Comparison of ENCODE assay signal across 17 mouse cellular contexts in genomic region chr4:134447966-134448365, GRCm38 (mm10). TPM values are rescaled to one million over a fixed set of nuclear protein-coding genes. Genes with fewer than 3 reads are reported as not detected.
DNase-seq lines count a peak whose midpoint lies in the region; ATAC-seq lines count a peak whose summit lies in the region.
"Had no signal": no experiment of that assay in that cellular context is flagged by ENCODE, and none has a peak within 500 bp of the region (broad histone marks: within the 10 kb centered on the region; RNA-seq: fewer than 3 reads in every experiment).

No protein-coding gene starts in this region.

- no peaks in the 10 kb centered on the region for H3K27me3 ChIP-seq in neural tube, embryonic 15.5 days (replicated peaks)

- no peaks in the 10 kb centered on the region for H3K9me3 ChIP-seq in neural tube, embryonic 15.5 days (replicated peaks)
- H3K9me3 ChIP-seq: embryonic facial prominence, embryonic 13.5 days had no signal

- no peak overlapping the region; the same call in 1 of the 2 replicates for H3K4me2 ChIP-seq in neural tube, embryonic 15.5 days
- H3K4me2 ChIP-seq: embryonic facial prominence, embryonic 13.5 days; liver, embryonic 11.5 days; lung, embryonic 14.5 days had no signal

- H3K4me1 ChIP-seq in neural tube, embryonic 15.5 days: peaks cover 46% of the 10 kb centered on the region

- no peaks in the 10 kb centered on the region for H3K36me3 ChIP-seq in neural tube, embryonic 15.5 days
- H3K36me3 ChIP-seq: embryonic facial prominence, embryonic 13.5 days had no signal

- no peak overlapping the region for H3K9ac ChIP-seq in neural tube, embryonic 15.5 days (replicated peaks)
- H3K9ac ChIP-seq: embryonic facial prominence, embryonic 13.5 days; lung, embryonic 14.5 days had no signal

- no peak overlapping the region for H3K4me3 ChIP-seq in neural tube, embryonic 15.5 days (replicated peaks)
- H3K4me3 ChIP-seq: embryonic facial prominence, embryonic 13.5 days; myocyte had no signal

- no peak overlapping the region for H3K27ac ChIP-seq in neural tube, embryonic 15.5 days (replicated peaks)
- H3K27ac ChIP-seq: embryonic facial prominence, embryonic 13.5 days had no signal

- peak; percentile 7 for DNase-seq in CD4-positive, CD25-positive, alpha-beta regulatory T cell, adult 2 months (ENCODE audit: low read depth, low spot score)
- peak; percentile 36 for DNase-seq in lung, postnatal 10 days
- no peak for DNase-seq in lung, postnatal 14 days
- peak; percentile 30 for DNase-seq in A20 (ENCODE audit: low read depth, low spot score)
- DNase-seq in spleen, postnatal 14 days (ENCODE audit: low spot score in 2 of 2): no peak
- no peak for DNase-seq in adrenal gland, postnatal 14 days
- DNase-seq: adrenal gland, adult 2 months; cerebellum, adult 9-11 months; kidney, adult 11 months; lung, embryonic 14.5 days; midbrain, embryonic 14.5 days; retina, postnatal 1 day had no signal

- WGBS in neural tube, embryonic 15.5 days: 44% methylated on average over 23 of the region's 23 CpGs

- ATAC-seq in CD4-positive, CD25-positive, alpha-beta regulatory T cell, adult 4 months: no peak
- peak; percentile 23; the same call in 1 of the 2 replicates for ATAC-seq in neural tube, embryonic 15.5 days (ENCODE audit: low FRiP score)

RNA-seq across cellular contexts. Expression of gene Stmn1, which starts 20.2 kb away (rescaled TPM):
- polyA plus RNA-seq in CD4-positive, CD25-positive, alpha-beta regulatory T cell, adult 4 months (2017; shearing (Covaris generic)): 100 to 1,000 TPM in 1 of 2 experiments, 10 to 100 TPM in 1; 80.7 to 125 TPM
- 4,048 and 4,915 TPM in 2 replicates for polyA plus RNA-seq in neural tube, embryonic 15.5 days (2015; fragmentation: Nextera tagmentation; extraction: Ambion mirVana)
- total RNA-seq in adrenal gland, postnatal 14 days (2021): 118 and 119 TPM in 2 replicates

RNA-seq across cellular contexts. Expression of gene Paqr7, which starts 48.5 kb away (rescaled TPM):
- polyA plus RNA-seq in CD4-positive, CD25-positive, alpha-beta regulatory T cell, adult 4 months (2017; shearing (Covaris generic)): 10 to 100 TPM; 21.3 to 56.0 TPM
- polyA plus RNA-seq in neural tube, embryonic 15.5 days (2015; fragmentation: Nextera tagmentation; extraction: Ambion mirVana): 30.5 and 35.2 TPM in 2 replicates
- 25.9 and 32.2 TPM in 2 replicates for total RNA-seq in adrenal gland, postnatal 14 days (2021)

RNA-seq across cellular contexts. Expression of gene Pafah2, which starts 51.8 kb away (rescaled TPM):
- 1 to 10 TPM in 1 of 2 experiments, under 1 TPM in 1; 0.30 to 2.4 TPM for polyA plus RNA-seq in CD4-positive, CD25-positive, alpha-beta regulatory T cell, adult 4 months (2017; shearing (Covaris generic))
- polyA plus RNA-seq in neural tube, embryonic 15.5 days (2015; fragmentation: Nextera tagmentation; extraction: Ambion mirVana): 7.5 and 8.9 TPM in 2 replicates
- total RNA-seq in adrenal gland, postnatal 14 days (2021): 15.9 and 21.2 TPM in 2 replicates

Comparison
In these comparisons a context has a peak if more than half of its experiments do, and no peak if none do; other contexts are left out.
1. DNase-seq: peak in CD4-positive, CD25-positive, alpha-beta regulatory T cell, adult 2 months (single experiment), lung, postnatal 10 days (single experiment) and A20 (single experiment); none in lung, postnatal 14 days (single experiment), spleen, postnatal 14 days (0 of 2) and adrenal gland, postnatal 14 days (single experiment).
2. RNA of gene Stmn1, which starts 20.2 kb away (polyA plus RNA-seq): 4,048 to 4,915 TPM in neural tube, embryonic 15.5 days; 80.7 to 125 TPM in CD4-positive, CD25-positive, alpha-beta regulatory T cell, adult 4 months; every median in the first group is over 10 times any median in the second.